8 mouse cellular contexts compared by ENCODE assay signal in the genomic region with DNA sequence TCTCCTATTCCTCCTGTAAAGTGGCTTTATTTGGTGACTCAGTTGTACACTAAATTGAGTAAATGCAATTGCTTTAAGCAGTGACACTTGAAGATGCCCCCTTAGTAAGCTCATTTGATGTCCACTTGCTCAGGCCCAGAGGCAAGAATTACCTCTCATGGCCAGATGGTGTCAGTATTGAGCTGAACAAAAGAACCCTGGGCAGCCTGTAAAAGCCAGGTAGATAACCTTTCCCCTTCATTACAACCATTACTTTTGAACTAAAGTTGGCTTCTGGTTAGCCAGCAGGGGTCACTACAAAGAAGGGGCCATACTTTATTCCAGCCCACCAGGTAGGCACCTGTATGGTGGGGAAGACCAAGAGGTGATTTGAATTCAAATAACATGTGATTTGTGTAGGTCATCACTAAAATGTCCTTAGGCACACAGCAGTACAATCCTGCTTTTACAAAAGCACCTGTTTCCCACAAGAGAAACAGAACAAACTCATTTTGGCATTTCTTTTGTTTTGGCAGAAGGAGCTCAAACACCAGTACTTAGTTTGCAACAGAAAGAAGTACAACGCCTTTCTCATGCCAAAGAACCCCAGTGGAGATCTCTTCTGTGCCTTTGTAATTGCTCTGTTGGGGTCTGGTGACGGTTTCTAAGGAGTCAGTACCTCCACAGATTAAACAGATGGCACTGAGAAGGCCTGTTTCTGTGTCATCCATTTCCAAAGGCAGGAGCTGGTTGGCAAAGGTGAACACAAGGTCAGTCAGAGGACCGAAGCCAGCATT.
DNase-seq lines count a peak whose midpoint lies in the region; ATAC-seq lines count a peak whose summit lies in the region.

No protein-coding gene starts in this region.

- peaks cover 55% of the 10 kb centered on the region for H3K36me3 ChIP-seq in liver, embryonic 12.5 days
- peaks cover 68% of the 10 kb centered on the region for H3K36me3 ChIP-seq in forebrain, embryonic 10.5 days (replicated peaks)

- H3K27me3 ChIP-seq in liver, embryonic 12.5 days (replicated peaks): no peaks in the 10 kb centered on the region
- no peaks in the 10 kb centered on the region for H3K27me3 ChIP-seq in forebrain, embryonic 10.5 days (ENCODE audit: poor library complexity, severe bottlenecking)

- no peaks in the 10 kb centered on the region for H3K4me1 ChIP-seq in liver, embryonic 12.5 days
- H3K4me1 ChIP-seq in brown adipose tissue, adult 24 weeks (ENCODE audit: control insufficient read depth, insufficient read depth, insufficient read length, low read length): no peaks in the 10 kb centered on the region
- no peaks in the 10 kb centered on the region for H3K4me1 ChIP-seq in forebrain, embryonic 10.5 days

- H3K4me2 ChIP-seq in liver, embryonic 12.5 days: no peak overlapping the region

- no peak overlapping the region for H3K9ac ChIP-seq in liver, embryonic 12.5 days

- H3K27ac ChIP-seq in liver, embryonic 12.5 days: no peak overlapping the region
- H3K27ac ChIP-seq in brown adipose tissue, adult 24 weeks (replicated peaks; ENCODE audit: low read depth, low read length): 0 out of 2 replicates have a peak overlapping the region, but pooled peaks have one; percentile 57
- no peak overlapping the region for H3K27ac ChIP-seq in forebrain, embryonic 10.5 days

- 82% methylated on average over 3 of the region's 3 CpGs for WGBS in liver, embryonic 12.5 days (ENCODE audit: insufficient replicate concordance)
- 51% methylated on average over 3 of the region's 3 CpGs for WGBS in forebrain, embryonic 10.5 days

- H3K4me3 ChIP-seq in liver, embryonic 12.5 days: no peak overlapping the region
- no peak overlapping the region for H3K4me3 ChIP-seq in brown adipose tissue, adult 24 weeks (ENCODE audit: insufficient read depth, low read depth, low read length)
- no peak overlapping the region for H3K4me3 ChIP-seq in forebrain, embryonic 10.5 days

- peak; percentile 44 for DNase-seq in liver
- DNase-seq in forebrain, embryonic 10.5 days (ENCODE audit: extremely low spot score, low spot score): peak; percentile 51
- DNase-seq in layer of hippocampus, adult 18-20 months (ENCODE audit: low spot score in 2 of 2): peak; percentile 40 to 69
- peak; percentile 41 for DNase-seq in right cerebral cortex, postnatal 4 days

- ATAC-seq in liver, embryonic 12.5 days: no peak
- ATAC-seq in hematopoietic stem cell, adult 5-6 weeks (replicated peaks in 1 of 2; ENCODE audit: insufficient read depth in 1 of 2, low FRiP score in 2 of 2, low TSS enrichment in 1 of 2, low read depth in 1 of 2, poor library complexity in 2 of 2, severe bottlenecking in 2 of 2): peak; percentile 81 to 85
- peak; percentile 84 for ATAC-seq in megakaryocyte, adult 5-6 weeks (ENCODE audit: poor library complexity, severe bottlenecking)

- H3K9me3 ChIP-seq in liver, embryonic 12.5 days (replicated peaks): no peaks in the 10 kb centered on the region
- H3K9me3 ChIP-seq in forebrain, embryonic 10.5 days: no peaks in the 10 kb centered on the region
